Mouse (Mus musculus) urinary bladder, postnatal 4 days (tissue): Measurements from ENCODE around the gene AI661453.
"Not testable (repeated sequence)": the region's sequence is repeated elsewhere in the genome, so short reads cannot be mapped to it uniquely, and the experiment has no call there.

Experiments used
- DNase-seq, 2 experiments: peaks; one replicate each; pipeline ENCODE4 v3.0.0; 2021 to 2022; ENCODE audit warnings: low spot score in 2 of 2

The AI661453 gene

GRCm38 (mm10) chr17:47436156-47436906, at the start of gene AI661453:
AI661453 (plus strand) TSS chr17:47436615.
- DNase-seq = peak; percentile 70 to 81

GRCm38 (mm10) chr17:47386649-47387048, 49.8 kb upstream of the AI661453 start:
- DNase-seq = no peak

GRCm38 (mm10) chr17:47394223-47394869, 42.1 kb upstream of the AI661453 start:
- no peak for DNase-seq

- peak; percentile 46 to 69 for DNase-seq
These were observed 41.0 kb upstream of the AI661453 start for GRCm38 (mm10) chr17:47395376-47395913.

- DNase-seq = no peak
These were observed 37.3 kb upstream of the AI661453 start for GRCm38 (mm10) chr17:47399091-47399490.

GRCm38 (mm10) chr17:47400451-47400850, 36.0 kb upstream of the AI661453 start, which contains the start of gene Guca1a:
Guca1a (minus strand) TSS chr17:47400584.
- DNase-seq = no peak

GRCm38 (mm10) chr17:47407717-47408557, 28.5 kb upstream of the AI661453 start:
- no peak for DNase-seq

- peak in 1 of 2 experiments; percentile 76 for DNase-seq
These were observed 27.9 kb upstream of the AI661453 start for GRCm38 (mm10) chr17:47408558-47408898.

GRCm38 (mm10) chr17:47409897-47410861, 26.2 kb upstream of the AI661453 start:
- not testable (repeated sequence) for DNase-seq

- DNase-seq = no peak
These were observed 16.2 kb upstream of the AI661453 start for GRCm38 (mm10) chr17:47420195-47420594.

- no peak for DNase-seq
These were observed 14.8 kb upstream of the AI661453 start for GRCm38 (mm10) chr17:47421566-47421965.

- not testable (repeated sequence) for DNase-seq
These were observed 13.8 kb upstream of the AI661453 start for GRCm38 (mm10) chr17:47422616-47423015.

GRCm38 (mm10) chr17:47424186-47424585, 12.2 kb upstream of the AI661453 start:
- DNase-seq = no peak

GRCm38 (mm10) chr17:47427316-47427715, 9.1 kb upstream of the AI661453 start:
- no peak for DNase-seq

- DNase-seq = no peak
These were observed 7.5 kb upstream of the AI661453 start for GRCm38 (mm10) chr17:47428831-47429304.

GRCm38 (mm10) chr17:47430815-47431214, 5.6 kb upstream of the AI661453 start:
- no peak for DNase-seq

- DNase-seq = no peak
These were observed 612 bp downstream of the AI661453 start, which contains the start of gene 1700001C19Rik for GRCm38 (mm10) chr17:47436907-47437547. 1700001C19Rik (minus strand) TSS chr17:47437376.

- DNase-seq = no peak
These were observed 2.2 kb downstream of the AI661453 start for GRCm38 (mm10) chr17:47438611-47439010.

- no peak for DNase-seq
These were observed 3.1 kb downstream of the AI661453 start for GRCm38 (mm10) chr17:47439396-47440028.
